Mouse (Mus musculus): Measurements from ENCODE around the gene Lyg2.

Gene Lyg2

DNA sequence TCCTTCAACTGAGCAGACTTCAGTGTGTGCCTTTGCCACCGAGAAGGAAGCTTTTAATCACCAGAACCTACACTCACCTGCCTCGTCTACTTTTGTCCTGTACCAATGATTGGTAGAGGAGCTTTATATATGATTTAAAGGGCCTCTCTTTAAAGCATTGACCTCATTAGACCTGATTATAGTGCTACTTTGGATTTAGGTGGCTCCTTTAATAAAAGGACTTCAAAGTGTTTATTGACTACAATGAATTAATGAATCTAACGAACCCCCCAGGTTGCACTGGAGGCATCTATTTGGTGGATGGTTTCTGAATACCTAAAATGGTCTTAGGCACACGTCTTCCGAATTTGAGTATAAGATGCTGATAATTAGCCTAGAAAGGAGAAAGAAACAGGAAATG, at the start of gene Lyg2:
TSS of gene Lyg2 (minus strand) at position 101 of the 400 bp plus-strand sequence.
- no peak for DNase-seq (ENCODE audit: low read depth, low spot score)

GRCm38 (mm10) chr1:37965571-37965970, 49.3 kb upstream of the Lyg2 start:
- DNase-seq (ENCODE audit: low read depth, low spot score) = no peak

GRCm38 (mm10) chr1:37959486-37959885, 43.2 kb upstream of the Lyg2 start:
- no peak for DNase-seq (ENCODE audit: low read depth, low spot score)

DNA sequence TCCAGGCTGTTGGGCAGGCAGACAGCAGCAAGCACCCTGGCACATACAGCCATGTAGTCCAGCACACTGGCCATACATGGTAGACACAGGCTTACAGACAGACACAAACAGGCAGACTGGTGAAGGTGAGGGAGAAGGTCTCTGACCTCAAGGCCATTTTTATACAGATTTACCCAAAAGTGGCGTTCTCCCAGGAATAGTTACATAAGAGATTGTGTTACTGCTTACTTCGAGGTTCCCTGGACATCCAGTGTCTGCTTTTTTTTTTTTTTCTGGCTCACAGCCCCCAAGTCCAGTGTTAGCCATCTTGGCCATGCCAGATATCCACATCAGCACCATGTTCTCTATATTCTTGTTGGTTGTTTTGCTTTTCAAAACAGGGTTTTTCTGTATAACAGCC, 42.2 kb upstream of the Lyg2 start:
- DNase-seq (ENCODE audit: low read depth, low spot score) = no peak

DNA sequence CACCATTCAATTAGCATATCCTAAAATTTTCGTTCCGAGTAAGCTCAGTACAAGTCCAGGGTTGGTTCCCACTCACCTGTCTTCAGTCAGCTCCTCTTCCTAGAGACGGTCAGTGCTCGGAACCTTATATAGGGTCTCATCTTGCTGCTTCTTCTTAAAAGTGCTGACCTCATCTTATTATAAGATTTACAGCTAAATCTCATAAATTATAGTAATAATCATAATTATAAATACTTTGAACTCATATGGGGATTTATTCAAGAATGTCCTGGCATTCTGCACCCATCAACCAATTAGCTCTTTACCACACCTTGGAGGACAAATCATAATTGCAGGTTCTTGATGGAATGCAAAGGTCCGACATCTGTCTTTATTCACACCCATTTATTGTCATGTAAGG, 41.4 kb upstream of the Lyg2 start, which contains the start of gene Lyg1:
TSS of gene Lyg1 (minus strand) at position 101 of the 400 bp plus-strand sequence.
- no peak for DNase-seq (ENCODE audit: low read depth, low spot score)

- DNase-seq (ENCODE audit: low read depth, low spot score) = no peak
Measured at GRCm38 (mm10) chr1:37956690-37957431, 40.6 kb upstream of the Lyg2 start.

- no peak for DNase-seq (ENCODE audit: low read depth, low spot score)
Measured at GRCm38 (mm10) chr1:37955251-37955650, 39.0 kb upstream of the Lyg2 start.

DNA sequence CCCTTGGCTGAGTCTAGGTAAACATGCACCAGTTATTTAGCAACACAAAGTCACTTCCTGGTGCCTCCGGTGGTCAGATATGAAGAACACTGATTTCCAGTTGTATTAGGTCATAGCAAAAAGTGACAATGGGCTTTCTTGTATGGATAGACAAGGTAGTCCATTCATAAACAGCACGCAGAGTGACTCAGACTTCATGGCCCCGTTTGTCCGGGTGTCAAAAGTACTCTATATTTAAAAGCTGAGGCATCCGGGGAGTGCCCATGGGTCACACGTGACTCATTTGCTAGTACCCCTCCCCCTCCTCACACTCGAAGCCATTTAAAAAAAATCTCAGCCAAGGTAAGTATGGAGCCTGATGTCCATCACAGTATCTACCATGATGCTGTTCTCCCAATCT, 38.5 kb upstream of the Lyg2 start:
- no peak for DNase-seq (ENCODE audit: low read depth, low spot score)

DNA sequence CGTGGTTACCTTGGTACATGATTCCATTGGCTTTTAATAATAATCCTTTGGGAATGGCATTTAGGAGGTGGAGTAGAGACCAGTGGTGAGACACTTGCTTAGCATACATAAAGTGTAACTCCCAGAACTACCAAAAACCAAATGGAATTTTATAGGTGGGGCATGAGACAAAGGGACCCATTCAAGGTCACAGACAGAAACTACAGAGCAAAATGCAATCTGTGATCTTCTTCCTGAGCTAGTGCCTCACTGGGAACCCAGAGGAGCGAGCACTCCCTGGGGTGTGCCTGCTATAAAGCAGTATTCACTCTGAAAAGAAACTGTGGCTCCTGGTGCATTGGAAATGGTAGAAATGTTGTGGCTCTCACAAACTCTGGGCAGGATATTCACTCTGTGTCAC, 32.6 kb upstream of the Lyg2 start:
- no peak for DNase-seq (ENCODE audit: low read depth, low spot score)

GRCm38 (mm10) chr1:37931806-37932205, 15.5 kb upstream of the Lyg2 start:
- peak; percentile 37 for DNase-seq (ENCODE audit: low read depth, low spot score)

DNA sequence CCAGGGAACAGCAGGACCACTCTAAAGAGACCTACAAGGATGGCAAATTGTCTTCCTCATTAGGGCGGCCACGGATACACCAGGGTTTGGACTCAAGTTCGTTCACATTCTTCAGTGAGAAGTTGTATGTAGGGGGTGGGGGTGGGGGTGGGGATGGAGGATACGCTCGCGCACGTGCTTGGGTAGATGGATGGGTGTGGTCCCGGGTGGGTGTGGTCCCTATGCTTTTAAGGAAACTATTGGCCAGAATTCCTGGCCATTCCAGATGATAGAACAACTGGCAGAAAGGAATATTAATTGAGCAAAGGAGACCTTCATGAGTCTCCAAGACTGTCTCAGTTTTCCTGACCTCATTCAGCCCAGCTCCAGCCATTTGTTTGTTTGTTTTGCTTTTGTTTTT, 9.7 kb upstream of the Lyg2 start:
- no peak for DNase-seq (ENCODE audit: low read depth, low spot score)

DNA sequence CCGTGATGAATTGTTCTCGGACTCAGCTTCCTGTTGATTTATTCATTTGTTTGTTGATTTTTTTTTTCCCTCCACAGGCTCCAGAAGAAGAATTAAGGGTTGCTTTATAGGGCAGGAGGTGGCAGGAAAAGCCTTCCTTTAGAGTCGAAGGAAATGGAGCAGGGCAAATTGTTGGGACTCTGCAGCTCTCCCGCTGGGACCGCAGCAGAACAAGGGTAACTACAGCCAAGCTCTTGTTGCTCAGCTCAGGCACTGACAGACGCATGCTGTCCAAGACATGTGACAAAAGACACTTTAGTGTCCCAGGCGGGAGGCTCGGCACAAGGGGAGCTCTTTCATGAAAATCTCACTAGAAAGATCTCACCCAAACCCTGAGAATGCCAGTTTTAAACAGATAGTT, 6.2 kb upstream of the Lyg2 start:
- no peak for DNase-seq (ENCODE audit: low read depth, low spot score)

GRCm38 (mm10) chr1:37918096-37918495, 1.8 kb upstream of the Lyg2 start:
- no peak for DNase-seq (ENCODE audit: low read depth, low spot score)

- DNase-seq (ENCODE audit: low read depth, low spot score) = no peak
Measured at GRCm38 (mm10) chr1:37917666-37918065, 1.4 kb upstream of the Lyg2 start.

- no peak for DNase-seq (ENCODE audit: low read depth, low spot score)
Measured at GRCm38 (mm10) chr1:37912751-37913150, 3.5 kb downstream of the Lyg2 start.

DNA sequence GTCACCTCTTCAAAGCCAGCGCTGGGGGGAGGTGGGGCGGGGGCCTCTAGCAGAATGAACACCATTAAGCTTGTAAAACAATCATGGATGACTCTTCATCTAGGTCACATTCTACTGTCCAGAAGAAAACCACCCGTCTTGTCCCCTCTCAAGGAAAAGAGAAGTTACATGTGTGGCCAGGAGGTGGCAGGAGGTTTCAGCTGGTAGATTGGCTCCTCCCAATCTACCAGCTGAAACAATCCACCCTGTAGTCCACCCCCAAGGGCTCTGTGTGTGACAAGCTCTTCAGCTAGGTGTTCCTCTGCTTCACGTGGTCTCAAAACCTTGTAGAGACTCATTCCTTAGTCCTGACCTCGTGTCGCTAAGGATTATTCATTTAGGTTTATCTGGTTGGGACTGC, 13.1 kb downstream of the Lyg2 start:
- DNase-seq (ENCODE audit: low read depth, low spot score) = peak; percentile 36

DNA sequence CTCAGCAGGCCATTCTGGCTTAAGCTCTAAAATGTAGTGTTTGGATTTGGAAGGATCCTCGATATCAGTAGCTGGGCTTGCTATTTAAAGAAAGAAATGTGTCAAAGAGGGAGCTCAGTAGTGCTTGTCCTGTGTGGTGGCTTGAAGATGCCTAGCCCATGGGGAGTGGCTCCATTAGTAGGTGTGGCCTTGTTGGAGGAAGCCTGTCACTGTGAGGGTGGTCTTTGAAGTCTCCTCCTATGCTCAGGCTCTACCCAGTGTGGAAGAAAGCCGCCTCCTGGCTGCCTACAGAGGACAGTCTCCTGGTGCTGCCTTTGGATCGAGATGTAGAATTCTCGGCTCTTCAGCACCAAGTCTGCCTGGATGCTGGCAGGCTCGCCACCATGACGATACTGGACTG, 16.0 kb downstream of the Lyg2 start:
- DNase-seq (ENCODE audit: low read depth, low spot score) = no peak

GRCm38 (mm10) chr1:37899816-37900215, 16.5 kb downstream of the Lyg2 start:
- DNase-seq (ENCODE audit: low read depth, low spot score) = no peak

DNA sequence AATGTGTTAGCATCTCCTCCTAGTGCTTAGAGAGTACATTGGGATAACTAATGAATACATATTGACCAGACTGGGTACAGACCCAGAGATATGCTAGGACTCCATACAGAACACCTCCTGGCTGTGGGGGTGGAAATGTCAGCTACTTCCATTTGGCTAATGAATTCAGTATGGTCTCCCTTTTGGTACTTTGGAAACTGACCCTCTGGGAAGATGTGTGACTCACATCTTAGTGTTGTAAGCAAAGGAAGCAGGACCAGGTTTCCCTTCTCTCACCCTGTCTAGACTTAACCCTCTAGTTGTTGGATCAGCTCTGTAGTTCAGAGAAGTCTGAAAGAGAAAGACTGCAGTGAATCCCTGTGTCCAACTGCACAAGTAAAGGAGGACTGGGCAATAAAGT, 21.7 kb downstream of the Lyg2 start:
- no peak for DNase-seq (ENCODE audit: low read depth, low spot score)

DNA sequence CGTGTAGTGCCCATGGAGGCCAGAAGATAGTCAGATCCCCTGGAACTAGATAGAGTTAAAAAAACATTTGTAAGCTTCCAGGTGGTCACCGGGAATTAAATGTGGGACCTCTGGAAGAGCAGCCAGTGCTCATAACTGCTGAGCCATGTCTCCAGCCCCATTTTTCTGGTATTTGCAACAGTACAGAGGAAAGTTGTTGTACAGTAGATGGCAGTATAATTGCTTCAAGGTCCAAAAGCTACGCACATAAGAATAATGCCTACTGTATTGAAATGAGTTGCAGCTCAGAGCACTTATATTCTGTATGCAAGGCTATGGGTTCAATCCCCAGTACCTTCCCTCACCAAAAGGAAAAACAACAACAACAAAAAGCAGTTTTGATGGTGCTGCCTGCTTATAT, 24.9 kb downstream of the Lyg2 start:
- DNase-seq (ENCODE audit: low read depth, low spot score) = peak; percentile 45

DNA sequence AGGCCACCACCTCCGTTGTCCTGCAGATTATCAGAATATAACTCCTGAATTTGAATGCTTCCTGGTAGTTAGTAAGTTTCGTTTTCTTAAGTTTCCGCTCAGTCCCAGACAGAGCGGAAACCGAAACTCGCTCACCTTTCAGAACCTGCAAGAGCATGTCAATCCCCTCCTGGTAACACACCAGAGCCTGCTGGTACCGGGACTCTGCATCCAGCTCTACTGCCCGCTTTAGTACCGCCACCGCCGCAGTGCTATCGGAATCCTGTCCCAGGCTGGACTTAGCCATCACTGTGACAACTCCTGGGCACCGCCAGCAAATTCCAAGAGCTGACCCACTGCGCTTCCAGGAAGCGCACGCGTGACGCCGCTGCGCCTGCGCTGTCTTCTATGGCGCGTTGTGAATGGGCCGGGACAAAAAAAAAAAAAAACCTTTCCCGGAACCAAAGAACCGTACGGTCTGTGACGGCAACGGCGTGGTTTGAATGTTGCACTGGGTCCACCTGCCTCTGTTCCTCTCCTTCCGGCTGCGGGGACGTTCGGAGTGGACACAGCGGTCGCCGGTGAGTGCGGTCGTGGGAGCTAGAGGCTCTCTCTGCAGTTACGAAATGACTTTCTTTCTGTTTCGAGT, 26.2 kb downstream of the Lyg2 start, which contains the start of the genes Mitd1 and Mrpl30:
TSS of gene Mitd1 (minus strand) at position 387 of the 628 bp plus-strand sequence.
TSS of gene Mrpl30 (plus strand) at position 453 of the 628 bp plus-strand sequence.
- peak; percentile 95 for DNase-seq (ENCODE audit: low read depth, low spot score)

- DNase-seq (ENCODE audit: low read depth, low spot score) = peak; percentile 27
Measured at GRCm38 (mm10) chr1:37889206-37889605, 27.1 kb downstream of the Lyg2 start.

- DNase-seq (ENCODE audit: low read depth, low spot score) = peak; percentile 71
Measured at GRCm38 (mm10) chr1:37884451-37884850, 31.8 kb downstream of the Lyg2 start.
